Mouse (Mus musculus) limb, embryonic 10.5 days (tissue): ENCODE data around the gene Syf2. TPM values are rescaled to one million over a fixed set of nuclear protein-coding genes. Genes with fewer than 3 reads are reported as not detected.
"Not testable (repeated sequence)": the region's sequence is repeated elsewhere in the genome, so short reads cannot be mapped to it uniquely, and the experiment has no call there.

Experiments used
- DNase-seq: peaks from one replicate; pipeline ENCODE4 v3.0.0-alpha.2; 2017; ENCODE audit warnings: low spot score
- H3K27ac ChIP-seq: fragments of 300-500 bp; sonication (generic); 2 replicates; pipeline ENCODE4 v1.5.1; 2016; ENCODE audit warnings: mild to moderate bottlenecking
- H3K27me3 ChIP-seq: fragments of 300-500 bp; sonication (generic); 2 replicates; pipeline ENCODE4 v1.6.1; 2016; ENCODE audit warnings: low read depth, mild to moderate bottlenecking; ENCODE audit not compliant: poor library complexity, severe bottlenecking
- H3K36me3 ChIP-seq: fragments of 300-500 bp; sonication (generic); 2 replicates; pipeline ENCODE4 v1.6.1; 2016; ENCODE audit warnings: mild to moderate bottlenecking, moderate library complexity
- H3K4me1 ChIP-seq: fragments of 300-500 bp; sonication (generic); 2 replicates; pipeline ENCODE4 v1.6.1; 2016
- H3K4me3 ChIP-seq: fragments of 300-500 bp; sonication (generic); 2 replicates; pipeline ENCODE4 v1.5.1; 2016; ENCODE audit warnings: mild to moderate bottlenecking, moderate library complexity
- H3K9me3 ChIP-seq: fragments of 300-500 bp; sonication (generic); replicated peaks from 2 replicates; pipeline ENCODE4 v1.6.1; 2016; ENCODE audit warnings: mild to moderate bottlenecking
- WGBS: fragments of 180-500 bp; shearing (Covaris S2); methylation state at CpG from one replicate; pipeline ENCODE4 v1.1.7; 2016; 5-methylcytosine and 5-hydroxymethylcytosine counted together
- polyA plus RNA-seq: library from polyadenylated mRNA; unstranded; fragments of >200 nt; fragmentation: Nextera tagmentation; extraction: Ambion mirVana; gene quantifications from 2 replicates; pipeline ENCODE4 v1.2.1, GENCODE M21; 2016

Gene Syf2
- polyA plus RNA-seq = 67.3 and 67.9 TPM in 2 replicates

DNA sequence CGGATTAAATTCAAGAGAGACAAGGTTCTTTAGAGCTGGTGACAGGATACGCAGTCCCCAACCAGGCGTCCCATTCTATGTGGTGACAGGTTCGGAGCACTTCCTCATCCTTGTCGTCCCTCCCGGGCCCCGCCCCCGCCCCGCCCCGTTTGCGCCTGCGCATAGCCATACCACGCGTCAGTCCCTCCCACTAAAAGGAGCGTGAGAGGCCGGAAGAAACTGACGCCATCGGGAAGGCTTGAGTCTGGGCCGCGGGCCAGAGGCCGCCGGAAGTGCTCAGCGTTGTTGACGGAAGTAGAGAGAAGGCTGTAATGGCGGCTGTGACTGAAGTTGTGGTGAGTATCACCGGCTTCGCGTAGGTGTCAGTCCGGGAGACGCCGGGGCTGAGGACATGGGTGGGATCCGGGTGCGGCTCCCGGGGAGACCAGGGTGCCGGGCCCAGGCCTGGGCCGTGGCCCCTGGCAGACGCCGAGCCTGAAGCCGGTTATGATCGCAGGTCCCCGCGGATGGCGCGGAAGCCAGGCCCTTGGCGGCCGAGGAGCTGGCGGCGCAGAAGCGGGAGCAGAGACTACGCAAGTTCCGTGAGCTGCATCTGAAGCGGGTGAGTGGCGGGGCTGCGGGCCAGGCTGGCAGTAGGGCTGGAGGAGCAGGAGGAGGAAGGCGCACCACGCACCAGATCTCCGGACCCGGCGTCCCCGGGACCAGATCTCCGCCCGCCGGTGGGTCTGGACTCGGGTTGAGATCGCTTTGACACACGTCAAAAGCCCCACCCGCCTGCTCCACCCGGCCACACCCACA, at the start of gene Syf2:
Syf2 (plus strand) TSS at position 215 of the 798 bp plus-strand sequence.
- Histone ChIP-seq H3K27me3 (no peaks in the 10 kb centered on the region), H3K36me3 (peaks cover 66% of the 10 kb centered on the region), H3K4me1 (peaks cover 24% of the 10 kb centered on the region), H3K9me3 (no peaks in the 10 kb centered on the region), H3K4me3 (peak within 1 kb of the TSS; percentile 92), H3K27ac (peak within 1 kb of the TSS; percentile 81)
- WGBS = under 1% methylated on average over 68 of the region's 68 CpGs
- peak; percentile 99 for DNase-seq

DNA sequence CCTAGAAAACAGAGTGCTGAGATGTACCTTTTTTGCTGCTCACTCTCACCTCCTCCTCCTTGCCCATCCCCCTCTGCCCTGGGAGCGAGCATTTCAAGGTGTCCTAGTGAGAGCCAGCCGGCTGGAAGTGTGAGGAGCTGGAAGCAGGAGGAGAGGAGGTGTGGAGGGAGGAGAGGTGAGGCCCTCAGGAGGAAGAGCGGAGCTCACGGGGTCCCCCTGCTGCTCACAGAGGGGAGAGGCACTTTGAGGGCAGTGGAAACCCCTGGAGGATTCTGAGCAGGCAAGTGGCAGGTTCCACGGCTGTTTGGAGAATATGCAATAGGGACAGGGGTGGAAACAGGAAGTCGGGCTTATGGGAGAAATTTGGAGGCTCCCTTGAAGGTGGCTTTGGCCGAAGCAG, 47.4 kb upstream of the Syf2 start:
- WGBS = 35% methylated on average over 7 of the region's 7 CpGs
- Histone ChIP-seq H3K9me3 (no peaks in the 10 kb centered on the region), H3K4me3 (no peak overlapping the region), H3K27me3 (no peaks in the 10 kb centered on the region), H3K4me1 (peaks cover 15% of the 10 kb centered on the region), H3K36me3 (no peaks in the 10 kb centered on the region), H3K27ac (no peak overlapping the region)
- DNase-seq = peak; percentile 54

- WGBS = 86% methylated on average over 10 of the region's 10 CpGs
- DNase-seq = no peak
- no peaks in the 10 kb centered on the region for H3K9me3 ChIP-seq
- H3K36me3 ChIP-seq = no peaks in the 10 kb centered on the region
- no peak overlapping the region for H3K27ac ChIP-seq
- no peaks in the 10 kb centered on the region for H3K27me3 ChIP-seq
- peaks cover 19% of the 10 kb centered on the region for H3K4me1 ChIP-seq
- H3K4me3 ChIP-seq = no peak overlapping the region
Measured at GRCm38 (mm10) chr4:134883808-134884207, 46.9 kb upstream of the Syf2 start.

GRCm38 (mm10) chr4:134884364-134884763, 46.3 kb upstream of the Syf2 start:
- no peak for DNase-seq
- Histone ChIP-seq H3K27me3 (no peaks in the 10 kb centered on the region), H3K27ac (no peak overlapping the region), H3K9me3 (no peaks in the 10 kb centered on the region), H3K36me3 (no peaks in the 10 kb centered on the region), H3K4me3 (no peak overlapping the region), H3K4me1 (peaks cover 18% of the 10 kb centered on the region)
- 93% methylated on average over 4 of the region's 4 CpGs for WGBS

- WGBS = 81% methylated on average over 6 of the region's 6 CpGs
- H3K4me1 ChIP-seq = peaks cover 11% of the 10 kb centered on the region
Measured at GRCm38 (mm10) chr4:134892096-134892495, 38.6 kb upstream of the Syf2 start.

DNA sequence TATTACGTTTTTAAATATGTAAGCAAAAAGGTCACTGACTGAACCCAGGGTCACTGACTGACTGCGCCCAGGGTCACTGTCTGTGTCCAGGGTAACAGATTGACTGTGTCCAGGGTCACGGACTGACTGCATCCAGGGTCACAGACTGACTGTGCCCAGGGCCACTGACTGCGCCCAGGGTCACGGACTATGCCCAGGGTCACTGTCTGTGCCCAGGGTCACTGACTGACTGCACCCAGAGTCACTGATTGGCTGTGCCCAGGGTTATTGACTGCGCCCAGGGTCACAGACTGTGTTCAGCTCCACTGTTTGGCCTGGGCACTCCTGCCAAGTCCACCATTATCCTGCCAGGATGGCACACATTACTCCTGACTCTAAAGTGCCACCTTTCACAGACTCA, 33.4 kb upstream of the Syf2 start:
- peaks cover 79% of the 10 kb centered on the region for H3K36me3 ChIP-seq
- DNase-seq = no peak
- H3K27ac ChIP-seq = no peak overlapping the region
- no peaks in the 10 kb centered on the region for H3K4me1 ChIP-seq
- H3K9me3 ChIP-seq = no peaks in the 10 kb centered on the region
- 94% methylated on average over 6 of the region's 6 CpGs for WGBS
- no peaks in the 10 kb centered on the region for H3K27me3 ChIP-seq
- H3K4me3 ChIP-seq = no peak overlapping the region

More at GRCm38 (mm10) chr4:134892096-134892495, 38.6 kb upstream of the Syf2 start:
- Histone ChIP-seq H3K9me3 (no peaks in the 10 kb centered on the region), H3K27me3 (no peaks in the 10 kb centered on the region), H3K27ac (no peak overlapping the region), H3K36me3 (peaks cover 30% of the 10 kb centered on the region), H3K4me3 (no peak overlapping the region)
- no peak for DNase-seq

DNA sequence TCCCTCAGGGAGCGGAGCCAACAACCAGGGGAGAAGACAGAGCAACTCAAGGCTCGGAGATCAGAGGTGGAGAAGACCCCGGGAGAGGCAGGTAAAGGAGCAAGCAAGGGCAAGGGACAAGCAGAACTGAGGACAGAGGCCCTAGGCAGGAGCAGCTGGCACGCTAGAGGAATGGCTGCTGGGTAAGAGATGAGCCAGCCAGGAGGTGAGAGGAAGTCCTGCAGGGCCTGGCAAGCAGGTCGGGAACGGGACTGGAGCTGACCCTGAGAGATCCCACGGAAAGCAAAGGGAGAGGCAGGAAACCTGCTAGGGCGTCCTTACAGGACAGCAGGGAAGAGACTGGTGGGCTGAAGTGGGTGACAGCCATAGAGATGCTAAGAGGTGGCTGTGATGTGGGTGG, 29.6 kb upstream of the Syf2 start:
- H3K36me3 ChIP-seq = peaks cover 99% of the 10 kb centered on the region
- no peak overlapping the region for H3K4me3 ChIP-seq
- DNase-seq = no peak
- no peaks in the 10 kb centered on the region for H3K9me3 ChIP-seq
- H3K4me1 ChIP-seq = no peaks in the 10 kb centered on the region
- no peaks in the 10 kb centered on the region for H3K27me3 ChIP-seq
- H3K27ac ChIP-seq = no peak overlapping the region
- WGBS = 92% methylated on average over 8 of the region's 8 CpGs

DNA sequence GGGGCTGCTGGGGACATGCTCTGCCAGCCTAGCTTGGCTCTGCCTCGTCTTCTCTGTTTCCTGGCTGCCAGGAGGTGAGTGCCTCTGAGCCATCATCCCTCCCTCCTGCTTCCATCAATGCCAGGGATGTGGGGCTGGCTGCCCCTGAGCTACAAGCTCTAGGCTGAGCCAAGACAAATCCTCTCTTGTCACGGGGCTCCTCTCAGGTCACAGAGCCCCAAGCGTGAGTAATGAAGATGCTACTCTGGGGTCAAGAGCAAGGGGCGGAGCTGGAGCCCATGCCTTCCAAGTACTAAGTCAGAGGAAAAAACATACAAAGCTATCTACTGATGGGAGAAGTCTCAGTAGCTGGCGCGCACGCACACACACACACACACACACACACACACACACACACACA, 27.7 kb upstream of the Syf2 start:
- Histone ChIP-seq H3K9me3 (no peaks in the 10 kb centered on the region), H3K4me3 (no peak overlapping the region), H3K36me3 (peaks cover 100% of the 10 kb centered on the region), H3K4me1 (no peaks in the 10 kb centered on the region), H3K27ac (no peak overlapping the region), H3K27me3 (no peaks in the 10 kb centered on the region)
- DNase-seq = no peak
- 84% methylated on average over 7 of the region's 7 CpGs for WGBS

DNA sequence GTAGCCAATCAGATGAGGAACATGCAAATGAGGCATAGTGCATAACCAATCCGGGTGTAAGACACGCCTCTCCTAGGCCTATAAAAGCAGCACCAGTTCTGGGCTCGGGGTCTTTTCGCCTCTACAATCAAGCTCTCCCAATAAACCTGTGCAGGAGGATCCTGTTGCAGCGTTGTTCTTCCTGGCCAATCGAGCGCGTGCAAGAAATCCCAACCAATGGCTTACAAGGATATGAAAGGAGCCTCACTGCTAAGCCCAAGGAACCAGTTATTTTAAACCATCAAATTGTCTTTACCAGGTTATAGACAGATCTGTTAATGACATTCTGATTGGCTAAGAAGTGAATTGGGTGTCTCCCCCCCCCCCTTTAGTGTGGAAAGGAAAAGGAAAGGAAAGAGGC, 19.3 kb upstream of the Syf2 start:
- H3K27me3 ChIP-seq = not testable (repeated sequence)
- peaks cover 65% of the 10 kb centered on the region for H3K36me3 ChIP-seq

GRCm38 (mm10) chr4:134913413-134913812, 17.3 kb upstream of the Syf2 start:
- Histone ChIP-seq H3K4me3 (peak overlapping the region; percentile 89), H3K36me3 (peaks cover 45% of the 10 kb centered on the region), H3K4me1 (peaks cover 23% of the 10 kb centered on the region), H3K27ac (peak overlapping the region; percentile 27; the same call in 1 of the 2 replicates), H3K9me3 (no peaks in the 10 kb centered on the region), H3K27me3 (no peaks in the 10 kb centered on the region)
- peak; percentile 75 for DNase-seq
- 35% methylated on average over 3 of the region's 3 CpGs for WGBS

More for the DNA sequence above, 19.3 kb upstream of the Syf2 start:
- H3K4me1 ChIP-seq = peaks cover 20% of the 10 kb centered on the region
- not testable (repeated sequence) for H3K27ac ChIP-seq, DNase-seq, H3K4me3 ChIP-seq, H3K9me3 ChIP-seq
- WGBS = 97% methylated on average over 8 of the region's 8 CpGs

DNA sequence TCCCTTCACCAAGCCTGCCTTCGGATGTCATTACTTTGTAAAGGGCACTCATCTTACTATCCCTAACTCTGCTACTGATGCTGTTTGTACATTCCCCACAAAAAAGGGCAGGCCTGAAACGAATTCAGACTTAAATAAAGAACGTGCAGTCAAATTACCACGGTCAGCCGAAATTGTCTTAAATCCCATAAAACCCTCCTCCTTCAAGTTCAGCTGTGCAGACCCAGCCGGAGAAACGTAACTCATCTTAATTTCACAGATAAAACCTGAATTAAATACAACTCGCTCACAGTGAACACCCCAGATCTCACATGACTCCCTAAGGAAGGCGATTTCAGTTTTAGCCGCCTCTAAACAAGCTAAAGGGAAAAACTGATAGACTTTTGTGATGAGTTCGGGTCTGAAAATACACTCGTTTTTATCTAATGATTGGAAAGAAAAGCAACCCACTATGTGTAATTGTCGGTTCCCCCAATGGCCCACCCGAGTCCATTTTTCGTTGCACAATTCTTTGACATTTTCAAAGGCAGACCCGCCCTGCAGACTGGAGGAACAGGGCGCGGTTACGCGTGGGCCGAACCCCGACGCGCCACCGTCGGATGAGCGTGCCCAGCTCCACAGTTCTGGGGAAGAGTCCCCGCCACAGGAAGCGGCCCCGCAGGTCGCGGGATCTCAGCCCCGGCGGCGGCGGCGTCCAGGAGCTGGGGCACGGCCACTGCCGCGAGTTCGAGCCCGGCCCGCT, 16.4 kb upstream of the Syf2 start:
- no peaks in the 10 kb centered on the region for H3K27me3 ChIP-seq
- no peaks in the 10 kb centered on the region for H3K9me3 ChIP-seq
- H3K4me3 ChIP-seq = peak overlapping the region; percentile 89
- H3K4me1 ChIP-seq = peaks cover 25% of the 10 kb centered on the region
- 2% methylated on average over 43 of the region's 43 CpGs for WGBS
- no peak for DNase-seq
- H3K27ac ChIP-seq = peak overlapping the region; percentile 94
- H3K36me3 ChIP-seq = peaks cover 36% of the 10 kb centered on the region

- H3K4me3 ChIP-seq = peak within 1 kb of the TSS; percentile 89
- H3K9me3 ChIP-seq = no peaks in the 10 kb centered on the region
- peak; percentile 95 for DNase-seq
- H3K27me3 ChIP-seq = no peaks in the 10 kb centered on the region
- peak within 1 kb of the TSS; percentile 94 for H3K27ac ChIP-seq
- H3K36me3 ChIP-seq = peaks cover 32% of the 10 kb centered on the region
- 0% methylated on average over 25 of the region's 25 CpGs for WGBS
- H3K4me1 ChIP-seq = peaks cover 29% of the 10 kb centered on the region
Measured at GRCm38 (mm10) chr4:134914864-134915209, 15.9 kb upstream of the Syf2 start, which contains the start of gene Tmem50a. TSS of gene Tmem50a (minus strand) at chr4:134915024.
